Mouse (Mus musculus): ENCODE data around the gene Zfp808.
A peak's percentile ranks its signal among the peaks of the same experiment; 100 is the strongest.
"Not testable (repeated sequence)": the region's sequence is repeated elsewhere in the genome, so short reads cannot be mapped to it uniquely, and the experiment has no call there.

Gene Zfp808

GRCm38 (mm10) chr13:62129432-62130171 is at the start of gene Zfp808:
TSS of gene Zfp808 (plus strand) at chr13:62129886.
- peak; percentile 47 to 58 for DNase-seq

- not testable (repeated sequence) for DNase-seq
Observed at GRCm38 (mm10) chr13:62098786-62099185, 30.9 kb upstream of the Zfp808 start.

- not testable (repeated sequence) for DNase-seq
Observed at GRCm38 (mm10) chr13:62099454-62099853, 30.2 kb upstream of the Zfp808 start.

- not testable (repeated sequence) for DNase-seq
Observed at GRCm38 (mm10) chr13:62102368-62102767, 27.3 kb upstream of the Zfp808 start.

- not testable (repeated sequence) for DNase-seq
Observed at GRCm38 (mm10) chr13:62115861-62116260, 13.8 kb upstream of the Zfp808 start.

GRCm38 (mm10) chr13:62121578-62121977 is 8.1 kb upstream of the Zfp808 start:
- not testable (repeated sequence) for DNase-seq

GRCm38 (mm10) chr13:62181835-62182755 is 52.4 kb downstream of the Zfp808 start:
- not testable (repeated sequence) for DNase-seq

- no peak for DNase-seq
Observed at GRCm38 (mm10) chr13:62245264-62245663, 115.6 kb downstream of the Zfp808 start.

- DNase-seq = not testable (repeated sequence)
Observed at GRCm38 (mm10) chr13:62255226-62255625, 125.5 kb downstream of the Zfp808 start.

- DNase-seq = no peak
Observed at GRCm38 (mm10) chr13:62263392-62263791, 133.7 kb downstream of the Zfp808 start.
